Mouse (Mus musculus) hindbrain, embryonic 16.5 days (tissue): Measurements from ENCODE around the gene Pard3. TPM values are rescaled to one million over a fixed set of nuclear protein-coding genes. Genes with fewer than 3 reads are reported as not detected.

Experiments used
- ATAC-seq: fragments of 200-750 bp; cut with Nextera tagmentation; 2 replicates; pipeline ENCODE4 v1.8.0; 2017; ENCODE audit warnings: moderate TSS enrichment, moderate library complexity
- H3K27ac ChIP-seq: fragments of 300-500 bp; sonication (generic); 2 replicates; pipeline ENCODE4 v1.5.1; 2014; ENCODE audit warnings: low read depth, mild to moderate bottlenecking, control low read depth, low read length, moderate library complexity
- H3K27me3 ChIP-seq: fragments of 300-500 bp; sonication (generic); replicated peaks from 2 replicates; pipeline ENCODE4 v1.6.1; 2014; ENCODE audit warnings: low read length; ENCODE audit not compliant: control insufficient read depth, insufficient read depth
- H3K36me3 ChIP-seq: fragments of 300-500 bp; sonication (generic); 2 replicates; pipeline ENCODE4 v1.6.1; 2014; ENCODE audit warnings: mild to moderate bottlenecking, low read length, moderate library complexity, mixed read lengths; ENCODE audit not compliant: control insufficient read depth, insufficient read depth
- H3K4me1 ChIP-seq: fragments of 300-500 bp; sonication (generic); 2 replicates; pipeline ENCODE4 v1.6.1; 2014; ENCODE audit warnings: low read depth, low read length; ENCODE audit not compliant: control insufficient read depth, insufficient read depth
- H3K4me2 ChIP-seq: fragments of 300-500 bp; sonication (generic); 2 replicates; pipeline ENCODE4 v1.6.1; 2014; ENCODE audit warnings: mild to moderate bottlenecking, low read length, control low read depth, moderate library complexity
- H3K4me3 ChIP-seq: fragments of 300-500 bp; sonication (generic); 2 replicates; pipeline ENCODE4 v1.5.1; 2014; ENCODE audit warnings: mild to moderate bottlenecking, low read length, control low read depth, moderate library complexity
- H3K9ac ChIP-seq: fragments of 300-500 bp; sonication (generic); 2 replicates; pipeline ENCODE4 v1.6.1; 2014; ENCODE audit warnings: low read depth, mild to moderate bottlenecking, control low read depth, low read length, moderate library complexity
- H3K9me3 ChIP-seq: fragments of 300-500 bp; sonication (generic); 2 replicates; pipeline ENCODE4 v1.6.1; 2014; ENCODE audit warnings: mild to moderate bottlenecking, low read length, moderate library complexity; ENCODE audit not compliant: control insufficient read depth
- WGBS: fragments of 180-500 bp; shearing (Covaris S2); extraction: QIAGEN DNeasy Blood & Tissue Kit; methylation state at CpG from one replicate; pipeline ENCODE4 v1.1.7; 2014; 5-methylcytosine and 5-hydroxymethylcytosine counted together
- polyA plus RNA-seq: library from polyadenylated mRNA; unstranded; fragments of >200 nt; fragmentation: Nextera tagmentation; extraction: Ambion mirVana; gene quantifications from 2 replicates; pipeline ENCODE4 v1.2.1, GENCODE M21; 2015

The Pard3 gene
- polyA plus RNA-seq, 1 experiment from 2014 or later: 12.1 TPM

- H3K9ac ChIP-seq: no peak overlapping the region
- H3K9me3 ChIP-seq: no peaks in the 10 kb centered on the region
- H3K27ac ChIP-seq: peak overlapping the region; percentile 60; the same call in 1 of the 2 replicates
- H3K36me3 ChIP-seq: no peaks in the 10 kb centered on the region
- 60% methylated on average over 8 of the region's 8 CpGs for WGBS
- no peak overlapping the region for H3K4me3 ChIP-seq
- ATAC-seq: peak; percentile 35
- no peaks in the 10 kb centered on the region for H3K27me3 ChIP-seq
- H3K4me2 ChIP-seq: no peak overlapping the region; the same call in 1 of the 2 replicates
- H3K4me1 ChIP-seq: peaks cover 14% of the 10 kb centered on the region
These were observed 375.1 kb downstream of the Pard3 start for GRCm38 (mm10) chr8:127438625-127439391.

DNA sequence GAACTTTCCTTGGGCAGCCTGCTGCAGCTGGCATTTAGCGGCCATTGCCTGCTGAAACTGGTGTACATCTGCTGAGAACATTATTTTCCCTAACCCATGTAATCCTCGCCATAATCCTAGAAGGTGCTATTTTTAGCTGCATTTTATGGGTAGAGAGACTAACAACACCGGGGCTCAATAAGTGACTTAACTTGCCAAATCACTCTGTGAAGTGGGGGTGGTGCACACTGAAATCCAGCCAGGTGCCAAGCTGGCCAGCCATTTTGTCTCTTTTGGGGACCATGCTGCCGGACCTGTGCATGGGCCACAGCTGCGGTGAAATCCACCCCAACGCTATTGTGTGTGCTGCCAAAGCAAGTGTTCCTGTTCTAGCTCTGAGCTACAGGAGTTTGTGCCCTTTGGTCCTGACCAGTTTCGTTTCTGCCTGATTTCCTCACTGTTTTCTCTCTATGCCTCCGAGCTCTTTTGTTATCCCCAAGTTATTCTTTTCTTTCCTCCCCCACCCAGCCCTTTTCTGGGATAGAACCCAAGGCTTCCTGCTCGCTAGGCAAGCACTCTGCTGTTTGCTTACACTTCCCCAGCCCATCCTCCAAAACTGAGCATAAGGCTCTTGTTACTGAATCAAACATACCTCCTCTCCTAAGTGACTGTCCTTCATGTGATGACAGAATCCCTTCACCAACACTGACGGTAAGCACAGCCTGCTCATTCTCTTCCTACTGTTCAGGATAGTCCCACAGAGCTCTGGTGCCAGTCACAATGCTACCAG lies 375.9 kb downstream of the Pard3 start:
- peaks cover 14% of the 10 kb centered on the region for H3K4me1 ChIP-seq
- no peak overlapping the region for H3K9ac ChIP-seq
- no peak overlapping the region for H3K4me3 ChIP-seq
- WGBS: 30% methylated on average over 10 of the region's 10 CpGs
- no peaks in the 10 kb centered on the region for H3K27me3 ChIP-seq
- peak overlapping the region; percentile 5 for H3K4me2 ChIP-seq
- no peaks in the 10 kb centered on the region for H3K9me3 ChIP-seq
- H3K27ac ChIP-seq: peak overlapping the region; percentile 60
- peak; percentile 45; the same call in 1 of the 2 replicates for ATAC-seq
- no peaks in the 10 kb centered on the region for H3K36me3 ChIP-seq

- Histone ChIP-seq H3K9me3 (no peaks in the 10 kb centered on the region), H3K4me1 (peaks cover 14% of the 10 kb centered on the region), H3K4me2 (no peak overlapping the region; the same call in 1 of the 2 replicates), H3K27me3 (no peaks in the 10 kb centered on the region), H3K36me3 (no peaks in the 10 kb centered on the region), H3K27ac (peak overlapping the region; percentile 60), H3K9ac (no peak overlapping the region), H3K4me3 (no peak overlapping the region)
- WGBS: 77% methylated on average over 9 of the region's 9 CpGs
- ATAC-seq: 0 out of 2 replicates have a peak, but pooled peaks have one; percentile 24
These were observed 376.6 kb downstream of the Pard3 start for GRCm38 (mm10) chr8:127440161-127440833.

DNA sequence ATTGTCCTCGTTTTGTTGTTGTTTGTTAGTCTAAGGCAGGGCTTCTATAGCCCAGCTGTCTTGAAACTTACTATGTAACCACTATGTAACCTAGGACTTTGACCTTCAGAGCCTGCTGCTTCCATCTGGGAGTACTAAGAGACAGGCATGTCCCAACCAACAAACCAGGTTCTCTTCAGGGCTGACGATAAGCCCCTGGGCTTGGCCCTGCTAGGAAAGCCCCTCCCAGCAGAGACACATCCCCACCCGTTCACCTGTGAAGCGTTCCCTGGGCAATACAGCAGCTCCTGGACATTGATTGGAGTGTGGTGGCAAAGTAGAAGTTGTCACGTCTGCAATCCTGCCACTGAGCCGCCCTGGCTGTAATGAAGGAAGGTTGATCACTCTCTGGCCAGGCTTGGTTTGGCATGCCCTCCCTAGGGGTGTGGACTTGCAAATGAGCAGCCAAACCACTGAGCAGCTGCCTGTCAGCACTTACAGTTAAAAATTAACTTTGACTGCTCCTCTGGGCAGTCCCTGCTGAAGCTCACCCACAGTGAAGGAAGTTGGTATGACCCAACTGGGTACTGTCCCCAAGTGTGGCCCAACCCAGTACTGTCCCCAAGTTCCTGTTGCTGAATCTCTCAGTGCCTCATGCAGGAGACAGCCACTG lies 377.3 kb downstream of the Pard3 start:
- Histone ChIP-seq H3K36me3 (no peaks in the 10 kb centered on the region), H3K27me3 (no peaks in the 10 kb centered on the region), H3K4me2 (no peak overlapping the region), H3K9ac (no peak overlapping the region), H3K4me1 (peaks cover 14% of the 10 kb centered on the region), H3K9me3 (no peaks in the 10 kb centered on the region), H3K4me3 (no peak overlapping the region), H3K27ac (no peak overlapping the region)
- ATAC-seq: 0 out of 2 replicates have a peak, but pooled peaks have one; percentile 10
- 67% methylated on average over 6 of the region's 6 CpGs for WGBS

DNA sequence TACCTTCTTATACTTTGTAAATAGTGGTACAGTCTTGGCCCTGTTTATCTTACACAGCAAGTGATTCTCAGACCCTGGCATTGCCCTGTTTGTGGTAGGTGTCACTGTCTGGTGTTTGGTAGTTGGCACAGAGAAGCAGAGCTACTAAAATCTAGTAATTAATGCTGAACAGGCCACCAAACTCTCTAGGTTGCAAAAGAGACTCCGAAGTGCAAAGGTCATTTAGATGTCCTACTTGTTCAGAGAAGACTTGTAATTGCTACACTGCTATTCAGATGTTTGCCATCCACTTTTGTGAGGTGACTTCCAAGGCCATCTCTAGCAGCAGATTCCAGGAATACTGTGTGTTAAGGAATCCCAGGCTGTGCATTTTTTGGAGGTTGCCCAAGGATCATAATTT lies 383.7 kb downstream of the Pard3 start:
- H3K9me3 ChIP-seq: no peaks in the 10 kb centered on the region
- 96% methylated on average over 1 of the region's 1 CpGs for WGBS
- no peak overlapping the region for H3K9ac ChIP-seq
- no peak overlapping the region for H3K27ac ChIP-seq
- no peak overlapping the region for H3K4me3 ChIP-seq
- H3K4me1 ChIP-seq: peaks cover 6% of the 10 kb centered on the region
- no peak overlapping the region for H3K4me2 ChIP-seq
- no peaks in the 10 kb centered on the region for H3K27me3 ChIP-seq
- no peaks in the 10 kb centered on the region for H3K36me3 ChIP-seq
- no peak for ATAC-seq

GRCm38 (mm10) chr8:127449066-127449840 lies 385.6 kb downstream of the Pard3 start:
- Histone ChIP-seq H3K4me2 (no peak overlapping the region), H3K9me3 (no peaks in the 10 kb centered on the region), H3K27me3 (no peaks in the 10 kb centered on the region), H3K4me1 (peaks cover 6% of the 10 kb centered on the region), H3K4me3 (no peak overlapping the region), H3K27ac (no peak overlapping the region), H3K9ac (no peak overlapping the region), H3K36me3 (no peaks in the 10 kb centered on the region)
- ATAC-seq: no peak
- 94% methylated on average over 6 of the region's 6 CpGs for WGBS

DNA sequence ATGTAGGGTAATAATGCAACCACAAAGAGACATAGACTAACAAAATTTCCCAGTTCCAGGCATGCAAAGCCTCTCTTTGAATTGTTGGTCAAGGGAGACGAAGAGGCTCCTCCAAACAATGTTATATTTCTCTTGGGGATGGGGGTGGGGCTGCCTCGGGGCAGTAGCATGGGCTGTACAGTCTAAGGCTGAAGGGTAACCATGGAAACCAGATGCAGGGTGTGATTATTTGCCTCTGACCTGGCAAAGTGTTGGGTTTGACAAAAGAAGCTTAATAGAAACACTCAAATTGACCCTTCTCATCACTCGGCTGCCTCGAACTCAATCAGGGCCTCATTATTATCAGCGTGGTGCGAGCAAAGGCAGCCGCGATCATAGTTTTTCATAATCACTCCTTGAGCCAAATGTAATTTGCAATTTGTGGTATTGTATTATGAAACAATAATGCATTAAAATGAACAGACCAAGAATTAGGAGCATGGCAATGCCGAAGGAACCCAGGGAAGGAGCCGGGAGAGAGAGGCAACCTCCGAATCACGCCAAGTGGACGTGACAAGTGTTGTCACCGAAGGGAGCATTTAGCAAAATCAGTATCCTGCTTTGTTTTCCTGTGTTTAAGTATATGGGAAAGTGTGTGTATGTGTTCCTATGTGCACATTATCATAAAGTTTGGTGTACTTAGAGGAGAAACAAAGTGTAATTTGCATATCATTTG lies 387.4 kb downstream of the Pard3 start:
- H3K27ac ChIP-seq: no peak overlapping the region
- no peak overlapping the region for H3K4me3 ChIP-seq
- 25% methylated on average over 14 of the region's 14 CpGs for WGBS
- no peaks in the 10 kb centered on the region for H3K27me3 ChIP-seq
- no peak overlapping the region for H3K4me2 ChIP-seq
- H3K9ac ChIP-seq: no peak overlapping the region
- ATAC-seq: peak; percentile 79
- no peaks in the 10 kb centered on the region for H3K36me3 ChIP-seq
- no peaks in the 10 kb centered on the region for H3K9me3 ChIP-seq
- H3K4me1 ChIP-seq: peaks cover 6% of the 10 kb centered on the region

- Histone ChIP-seq H3K4me3 (no peak overlapping the region), H3K9ac (no peak overlapping the region), H3K9me3 (no peaks in the 10 kb centered on the region), H3K36me3 (no peaks in the 10 kb centered on the region), H3K27ac (no peak overlapping the region), H3K4me2 (no peak overlapping the region), H3K27me3 (no peaks in the 10 kb centered on the region), H3K4me1 (peaks cover 6% of the 10 kb centered on the region)
- ATAC-seq: no peak
- 54% methylated on average over 6 of the region's 6 CpGs for WGBS
These were observed 388.7 kb downstream of the Pard3 start for GRCm38 (mm10) chr8:127452364-127452763.
